Mouse (Mus musculus) ES-Bruce4 (cell line): ENCODE data around the gene Ypel4.

Experiments used
- CTCF ChIP-seq: IDR thresholded peaks from one replicate; pipeline ENCODE4 v1.8.1; 2011; ENCODE audit warnings: low read depth, low read length
- POLR2A ChIP-seq: IDR thresholded peaks from one replicate; pipeline ENCODE4 v1.8.1; 2011; ENCODE audit warnings: low read length; ENCODE audit not compliant: insufficient read depth

DNA sequence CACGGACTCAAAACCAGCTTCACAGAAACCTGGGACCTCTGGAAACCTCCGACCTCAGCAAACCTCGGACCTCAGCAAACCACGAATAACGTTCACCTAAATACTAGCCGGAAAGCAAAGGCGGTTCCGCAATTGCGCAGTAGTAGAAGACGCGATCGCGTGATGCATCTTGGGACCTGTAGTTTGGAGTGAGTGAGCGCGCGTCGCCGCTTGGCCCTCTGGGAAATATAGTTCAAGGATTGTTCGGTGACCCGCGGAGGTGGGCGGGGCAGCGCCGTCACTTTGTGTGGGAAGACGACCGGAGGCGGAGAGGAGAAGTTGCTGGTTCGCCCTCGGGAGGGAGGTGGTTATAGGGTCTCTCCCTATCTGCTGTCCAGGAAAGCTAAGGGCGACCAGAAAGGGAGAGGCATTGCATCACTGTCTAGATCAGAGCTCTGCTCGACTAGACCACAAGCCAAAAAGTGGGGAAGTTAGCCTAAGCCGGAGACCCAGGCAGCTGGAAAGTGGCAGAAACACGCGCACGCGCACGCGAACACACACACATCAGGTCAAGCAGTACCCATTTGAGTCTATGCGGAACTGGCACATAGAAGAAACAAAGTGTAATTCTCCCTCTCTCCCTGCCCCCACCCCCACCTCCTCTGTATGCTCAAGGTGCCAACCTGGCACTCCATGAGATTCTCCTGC lies 6.5 kb upstream of the Ypel4 start, which contains the start of gene Clp1:
- peak; percentile 97 for TF ChIP-seq POLR2A
- TF ChIP-seq CTCF: no peak
